Mouse (Mus musculus): ENCODE measurements at regions not wholly inside any gene's neighbourhood (a gene's known extent, or its start where the extent isn't known, plus 50 kb on each side); places are given as distances from the start of the nearest gene placed in this dataset.
"Not testable (repeated sequence)": the region's sequence is repeated elsewhere in the genome, so short reads cannot be mapped to it uniquely, and the experiment has no call there.

DNA sequence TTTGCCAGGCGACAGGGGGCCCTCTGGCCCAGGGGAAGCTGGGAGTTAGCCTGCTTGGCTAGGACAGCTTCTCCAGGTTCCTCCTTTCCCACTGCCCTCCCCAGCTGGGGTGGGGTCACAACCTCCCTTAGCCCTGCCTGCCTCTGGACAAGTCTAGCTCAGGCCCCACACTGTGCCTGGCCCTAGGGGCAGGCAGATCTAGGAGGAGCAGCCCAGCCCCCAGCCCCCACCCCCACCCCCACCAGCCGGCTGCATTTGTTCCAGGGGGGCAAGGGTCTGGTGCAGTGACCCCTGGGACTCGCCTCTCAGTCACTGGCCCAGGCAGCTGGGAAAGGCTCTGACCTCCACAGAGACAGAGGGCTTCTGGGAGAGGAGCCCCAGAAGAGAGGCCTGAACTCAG, 381.9 kb downstream of the Sox9 start:
- no peak overlapping the region for H3K4me3 ChIP-seq
- no peak overlapping the region for H3K27ac ChIP-seq (replicated peaks)
- no peaks in the 10 kb centered on the region for H3K36me3 ChIP-seq
- H3K4me2 ChIP-seq = 0 out of 2 replicates have a peak overlapping the region, but pooled peaks have one; percentile 5
- no peaks in the 10 kb centered on the region; the same call in 1 of the 2 replicates for H3K27me3 ChIP-seq
- H3K9me3 ChIP-seq = no peaks in the 10 kb centered on the region
- WGBS = 20% methylated on average over 3 of the region's 3 CpGs
- H3K9ac ChIP-seq = no peak overlapping the region
- no peak for ATAC-seq (ENCODE audit: low read depth)
- H3K4me1 ChIP-seq (replicated peaks) = peaks cover 67% of the 10 kb centered on the region

DNA sequence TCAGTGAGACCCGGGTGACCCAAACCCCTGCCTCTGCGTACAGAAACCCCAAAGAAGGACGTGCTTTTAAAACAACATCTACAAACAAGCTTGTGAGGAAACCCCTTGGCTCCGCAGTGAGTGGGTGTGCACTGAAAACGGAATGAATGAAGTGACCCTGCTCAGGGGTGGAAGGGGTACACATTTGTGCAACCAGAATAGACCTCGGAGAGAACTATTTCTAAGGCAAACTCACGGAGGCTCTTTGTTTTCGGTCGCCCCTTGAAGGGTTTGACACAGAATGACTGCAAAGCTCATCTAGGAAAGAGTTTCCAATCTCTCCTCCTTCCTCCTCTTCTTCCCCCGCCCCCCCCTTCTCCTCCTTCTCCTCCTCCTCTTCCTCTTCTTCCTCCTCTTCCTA, 382.5 kb downstream of the Sox9 start:
- 17% methylated on average over 10 of the region's 10 CpGs for WGBS

DNA sequence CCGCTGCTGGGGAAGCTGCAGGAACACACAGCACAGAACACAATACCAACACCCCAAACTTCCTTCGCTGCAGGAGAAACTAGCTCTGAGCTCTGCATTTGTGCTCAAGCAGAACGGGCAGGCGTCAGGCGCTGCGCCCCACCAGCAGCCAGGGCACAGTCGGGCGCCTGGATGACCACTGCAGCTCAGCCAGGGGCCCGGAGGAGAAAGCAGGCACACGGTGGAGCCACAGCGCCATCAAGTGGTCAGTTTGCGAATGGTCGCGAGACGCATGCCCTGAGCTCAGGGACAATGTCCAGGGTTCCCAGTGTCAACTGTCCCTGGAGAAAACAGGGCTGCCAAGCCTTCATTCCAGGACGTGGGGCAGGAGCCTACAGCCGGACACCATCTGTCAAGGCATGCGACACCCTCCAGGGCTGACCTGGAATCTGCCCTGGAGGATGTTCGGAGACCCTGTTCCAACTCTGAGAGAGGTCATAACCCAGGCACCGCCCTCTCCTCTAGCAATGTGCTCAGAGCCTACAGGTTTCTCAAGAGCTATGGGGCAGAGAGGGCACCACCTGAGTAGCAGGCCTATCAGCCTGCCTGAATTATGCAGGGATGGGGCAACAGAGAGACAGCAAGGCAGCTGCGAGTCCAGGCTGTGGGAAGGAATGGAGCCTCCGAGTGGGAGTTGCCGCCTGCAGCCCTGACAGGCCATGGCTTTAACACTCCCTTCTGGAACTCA, 383.2 kb downstream of the Sox9 start:
- Histone ChIP-seq H3K4me1 (replicated peaks) (peaks cover 68% of the 10 kb centered on the region), H3K36me3 (no peaks in the 10 kb centered on the region)
- WGBS = 3% methylated on average over 23 of the region's 23 CpGs

More for the DNA sequence above, 382.5 kb downstream of the Sox9 start:
- ATAC-seq (ENCODE audit: low read depth) = no peak
- Histone ChIP-seq H3K9ac (peak overlapping the region; percentile 49; the same call in 1 of the 2 replicates), H3K9me3 (no peaks in the 10 kb centered on the region), H3K4me3 (peak overlapping the region; percentile 30), H3K4me2 (peak overlapping the region; percentile 54), H3K27ac (replicated peaks) (0 out of 2 replicates have a peak overlapping the region, but pooled peaks have one; percentile 1), H3K4me1 (replicated peaks) (peaks cover 67% of the 10 kb centered on the region), H3K27me3 (no peaks in the 10 kb centered on the region; the same call in 1 of the 2 replicates), H3K36me3 (no peaks in the 10 kb centered on the region)

DNA sequence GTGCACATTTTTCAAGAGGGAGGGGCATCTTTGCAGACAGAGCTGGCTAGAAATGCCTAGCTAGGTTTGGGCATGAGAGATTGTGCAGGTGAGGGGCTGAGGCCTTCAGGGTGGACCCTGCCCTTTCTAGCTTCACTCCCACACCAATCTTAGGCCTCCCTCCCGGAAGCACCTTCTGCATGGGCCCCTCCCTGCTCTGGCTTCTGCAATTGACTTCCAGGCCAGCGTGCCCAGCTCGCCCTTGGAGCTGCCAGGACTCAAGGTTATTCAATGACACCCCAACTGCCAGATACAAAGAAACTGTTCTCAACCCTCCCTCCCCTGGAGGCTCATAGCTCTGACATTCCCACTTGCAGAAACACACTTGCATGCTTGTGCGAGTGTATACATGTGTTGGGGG, 384.5 kb downstream of the Sox9 start:
- Histone ChIP-seq H3K9me3 (no peaks in the 10 kb centered on the region), H3K9ac (peak overlapping the region; percentile 19; the same call in 1 of the 2 replicates), H3K27ac (replicated peaks) (no peak overlapping the region; the same call in 1 of the 2 replicates), H3K27me3 (no peaks in the 10 kb centered on the region; the same call in 1 of the 2 replicates), H3K36me3 (no peaks in the 10 kb centered on the region), H3K4me1 (replicated peaks) (peaks cover 74% of the 10 kb centered on the region), H3K4me3 (no peak overlapping the region), H3K4me2 (no peak overlapping the region)
- ATAC-seq (ENCODE audit: low read depth) = no peak
- 63% methylated on average over 4 of the region's 4 CpGs for WGBS

More for the DNA sequence above, 383.2 kb downstream of the Sox9 start:
- peak overlapping the region; percentile 54 for H3K4me2 ChIP-seq
- H3K27me3 ChIP-seq = no peaks in the 10 kb centered on the region; the same call in 1 of the 2 replicates
- no peaks in the 10 kb centered on the region for H3K9me3 ChIP-seq
- H3K27ac ChIP-seq (replicated peaks) = peak overlapping the region; percentile 49; the same call in 1 of the 2 replicates
- ATAC-seq (ENCODE audit: low read depth) = peak; percentile 64
- H3K4me3 ChIP-seq = peak overlapping the region; percentile 30
- peak overlapping the region; percentile 49 for H3K9ac ChIP-seq

DNA sequence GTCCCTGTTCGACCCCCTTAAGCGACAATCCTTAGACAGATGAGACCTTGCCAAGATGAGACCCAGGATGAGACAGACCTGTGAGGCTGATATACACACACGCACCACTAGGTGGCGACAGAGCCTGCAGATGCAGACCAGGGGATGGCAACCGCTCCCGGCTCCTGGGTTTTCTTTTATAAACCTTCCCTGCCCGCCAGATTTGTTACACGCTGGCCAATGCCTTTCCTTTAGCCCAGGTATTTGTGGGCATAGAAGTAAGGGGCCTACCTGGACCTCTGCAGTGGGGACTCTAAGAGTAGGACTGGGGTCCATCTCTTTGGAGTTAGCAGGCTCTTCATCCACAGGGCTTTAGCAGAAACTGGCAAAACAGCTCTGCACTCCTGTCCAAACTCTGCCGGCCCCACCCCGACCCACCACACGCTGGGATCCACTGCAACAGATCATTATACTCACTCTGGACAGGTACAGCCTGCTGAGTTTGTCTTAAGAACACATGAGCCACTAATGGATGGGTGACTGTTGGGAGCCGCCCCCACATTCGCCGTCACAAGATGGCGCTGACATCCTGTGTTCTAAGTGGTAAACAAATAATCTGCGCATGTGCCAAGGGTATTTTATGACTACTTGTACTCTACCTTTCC, 390.6 kb downstream of the Sox9 start:
- peak overlapping the region; percentile 54 for H3K4me2 ChIP-seq
- no peaks in the 10 kb centered on the region for H3K27me3 ChIP-seq
- peak; percentile 71 for ATAC-seq (ENCODE audit: low read depth)
- peak overlapping the region; percentile 42 for H3K4me3 ChIP-seq
- WGBS = 22% methylated on average over 16 of the region's 16 CpGs
- H3K4me1 ChIP-seq (replicated peaks) = peaks cover 50% of the 10 kb centered on the region
- H3K9ac ChIP-seq = peak overlapping the region; percentile 60
- H3K27ac ChIP-seq (replicated peaks) = peak overlapping the region; percentile 88
- no peaks in the 10 kb centered on the region for H3K9me3 ChIP-seq
- H3K36me3 ChIP-seq = no peaks in the 10 kb centered on the region

DNA sequence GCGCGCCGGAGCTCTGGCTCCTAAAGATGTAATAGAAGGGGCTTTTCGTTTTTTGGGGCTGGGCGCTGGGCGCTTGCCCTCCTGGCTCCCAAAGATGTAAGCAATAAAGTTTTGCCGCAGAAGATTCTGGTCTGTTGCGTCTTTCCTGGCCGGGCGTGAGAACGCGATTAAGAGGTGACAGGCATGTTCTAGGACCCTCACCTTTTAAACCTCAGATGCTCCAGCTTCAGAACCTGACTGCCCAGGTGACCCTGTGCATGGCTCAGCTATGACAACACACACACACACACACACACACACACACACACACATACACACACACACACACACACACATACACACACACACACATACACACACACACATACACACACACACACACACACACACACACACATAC, 391.3 kb downstream of the Sox9 start:
- not testable (repeated sequence) for H3K27me3 ChIP-seq; H3K9me3 ChIP-seq; ATAC-seq (ENCODE audit: low read depth); H3K36me3 ChIP-seq; H3K9ac ChIP-seq
- H3K4me3 ChIP-seq = peak overlapping the region; percentile 24
- 34% methylated on average over 12 of the region's 12 CpGs for WGBS
- peak overlapping the region; percentile 52; the same call in 1 of the 2 replicates for H3K27ac ChIP-seq (replicated peaks)
- peaks cover 53% of the 10 kb centered on the region for H3K4me1 ChIP-seq (replicated peaks)
- H3K4me2 ChIP-seq = peak overlapping the region; percentile 48

DNA sequence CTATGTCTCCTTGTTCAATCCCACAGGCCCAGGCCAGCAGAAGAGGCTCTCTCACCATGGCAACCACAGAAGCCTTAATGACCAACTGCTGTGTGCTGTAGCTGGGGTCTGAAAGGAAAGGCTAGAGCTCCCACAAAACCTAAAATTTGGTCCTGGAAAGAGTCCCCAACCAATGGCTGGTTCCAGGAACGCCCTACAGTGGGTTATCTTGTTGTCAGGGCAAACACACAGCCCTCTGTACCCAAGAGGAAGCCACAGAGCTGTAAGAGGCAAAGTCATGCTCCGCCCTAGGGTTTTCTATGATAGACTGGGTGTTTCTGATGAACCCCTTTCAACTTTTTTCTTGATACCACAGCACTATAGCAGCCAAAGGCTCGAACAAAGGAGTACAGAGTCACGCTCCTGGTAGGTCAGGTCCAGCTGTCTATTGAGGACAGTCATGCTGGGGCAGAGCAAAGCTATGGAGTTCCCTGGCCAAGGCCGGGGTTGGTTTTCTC, 392.0 kb downstream of the Sox9 start:
- H3K27me3 ChIP-seq = no peaks in the 10 kb centered on the region
- no peaks in the 10 kb centered on the region for H3K9me3 ChIP-seq
- H3K27ac ChIP-seq (replicated peaks) = peak overlapping the region; percentile 70
- H3K4me3 ChIP-seq = no peak overlapping the region
- no peak overlapping the region for H3K9ac ChIP-seq
- WGBS = 63% methylated on average over 5 of the region's 5 CpGs
- H3K4me1 ChIP-seq (replicated peaks) = peaks cover 60% of the 10 kb centered on the region
- no peak for ATAC-seq (ENCODE audit: low read depth)
- no peaks in the 10 kb centered on the region for H3K36me3 ChIP-seq
- no peak overlapping the region for H3K4me2 ChIP-seq

DNA sequence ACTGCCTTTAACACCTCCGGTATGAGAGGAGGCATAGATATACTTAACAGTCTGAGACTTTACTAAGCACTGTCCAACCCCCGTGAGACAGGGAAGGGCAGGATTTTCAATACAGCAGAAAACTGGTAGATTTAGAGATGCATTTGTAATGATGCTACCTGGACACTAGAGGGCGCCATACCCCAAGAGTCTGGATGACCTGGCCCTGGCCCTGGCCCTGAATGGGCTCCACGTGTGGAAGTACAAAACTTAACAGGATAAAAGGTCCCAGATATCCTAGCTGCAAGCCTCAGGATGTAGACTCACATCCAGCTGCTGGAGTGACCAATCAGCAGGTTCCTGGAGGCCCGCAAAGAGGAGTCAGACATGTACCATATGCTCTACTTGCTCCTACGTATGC, 393.3 kb downstream of the Sox9 start:
- Histone ChIP-seq H3K9ac (no peak overlapping the region), H3K9me3 (no peaks in the 10 kb centered on the region), H3K27ac (replicated peaks) (no peak overlapping the region), H3K4me1 (replicated peaks) (peaks cover 65% of the 10 kb centered on the region), H3K4me3 (no peak overlapping the region), H3K4me2 (no peak overlapping the region), H3K27me3 (no peaks in the 10 kb centered on the region), H3K36me3 (no peaks in the 10 kb centered on the region)
- ATAC-seq (ENCODE audit: low read depth) = no peak
- 34% methylated on average over 6 of the region's 6 CpGs for WGBS

DNA sequence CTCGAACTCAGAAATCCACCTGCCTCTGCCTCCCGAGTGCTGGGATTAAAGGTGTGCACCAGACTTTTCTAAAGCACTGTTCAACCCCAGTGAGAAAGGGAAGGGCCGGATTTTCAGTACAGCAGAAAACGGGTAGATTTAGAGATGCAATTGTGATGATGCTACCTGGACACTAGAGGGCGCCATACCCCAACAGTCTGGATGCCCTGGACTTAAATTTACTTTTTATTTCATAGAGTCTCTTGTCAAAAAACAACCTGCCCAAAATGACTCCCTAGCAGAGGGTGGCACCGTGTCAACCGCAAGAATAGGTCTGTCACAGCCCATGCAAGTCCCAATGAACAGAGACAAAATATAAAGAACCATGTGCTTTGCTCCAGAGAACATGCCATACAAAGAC, 394.2 kb downstream of the Sox9 start:
- 28% methylated on average over 7 of the region's 7 CpGs for WGBS
- Histone ChIP-seq H3K36me3 (no peaks in the 10 kb centered on the region), H3K4me1 (replicated peaks) (peaks cover 67% of the 10 kb centered on the region), H3K9ac (no peak overlapping the region), H3K27me3 (no peaks in the 10 kb centered on the region), H3K27ac (replicated peaks) (no peak overlapping the region), H3K4me3 (no peak overlapping the region), H3K9me3 (no peaks in the 10 kb centered on the region), H3K4me2 (no peak overlapping the region)
- no peak for ATAC-seq (ENCODE audit: low read depth)

DNA sequence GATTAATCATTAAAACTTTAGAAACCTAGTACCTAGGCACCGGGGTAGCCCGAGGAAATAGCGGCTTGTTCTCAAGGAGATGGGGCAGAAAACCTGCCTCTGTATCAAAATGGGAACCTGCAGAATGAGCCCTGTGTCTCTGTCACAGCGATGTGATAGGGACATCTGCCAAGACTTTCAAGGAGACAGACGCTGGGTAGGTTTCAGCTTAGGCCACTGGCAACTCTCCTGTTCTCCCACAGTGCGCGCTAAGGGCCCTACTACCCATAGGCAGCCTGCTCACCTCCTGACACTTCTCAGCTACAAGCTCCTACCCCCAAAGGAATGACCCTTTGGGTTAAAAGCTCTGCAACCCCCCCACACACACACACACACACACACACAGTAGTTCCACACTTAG, 396.4 kb downstream of the Sox9 start:
- no peak overlapping the region for H3K9ac ChIP-seq
- 75% methylated on average over 7 of the region's 7 CpGs for WGBS
- no peak for ATAC-seq (ENCODE audit: low read depth)
- no peaks in the 10 kb centered on the region for H3K9me3 ChIP-seq
- no peak overlapping the region for H3K27ac ChIP-seq (replicated peaks)
- H3K27me3 ChIP-seq = no peaks in the 10 kb centered on the region
- H3K36me3 ChIP-seq = no peaks in the 10 kb centered on the region
- peaks cover 87% of the 10 kb centered on the region for H3K4me1 ChIP-seq (replicated peaks)
- no peak overlapping the region for H3K4me3 ChIP-seq
- no peak overlapping the region for H3K4me2 ChIP-seq

DNA sequence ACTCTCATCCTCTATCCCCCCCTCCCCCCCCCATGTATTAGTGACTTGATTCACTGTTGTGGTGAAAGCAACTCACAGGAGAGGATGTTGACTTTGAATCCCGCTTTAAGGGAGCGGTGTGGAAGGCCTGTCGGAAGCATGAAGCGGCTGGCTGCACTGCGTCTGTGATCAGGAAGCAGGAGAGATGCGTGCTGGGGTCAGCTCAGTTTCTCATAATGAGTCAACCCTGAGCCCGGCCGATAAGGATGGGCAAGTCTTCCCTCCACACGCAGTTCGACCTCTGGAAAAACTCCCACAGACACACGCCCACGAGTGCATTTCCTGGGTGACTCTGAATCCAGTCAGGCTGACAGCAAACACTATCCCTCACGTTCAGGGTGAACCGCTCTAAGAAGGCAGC, 398.0 kb downstream of the Sox9 start:
- H3K4me3 ChIP-seq = no peak overlapping the region
- peaks cover 90% of the 10 kb centered on the region for H3K4me1 ChIP-seq (replicated peaks)
- H3K4me2 ChIP-seq = no peak overlapping the region
- H3K9me3 ChIP-seq = no peaks in the 10 kb centered on the region
- no peak overlapping the region for H3K27ac ChIP-seq (replicated peaks)
- WGBS = 73% methylated on average over 14 of the region's 14 CpGs
- no peaks in the 10 kb centered on the region for H3K27me3 ChIP-seq
- H3K9ac ChIP-seq = no peak overlapping the region
- no peak for ATAC-seq (ENCODE audit: low read depth)
- H3K36me3 ChIP-seq = no peaks in the 10 kb centered on the region

All from neural tube, embryonic 13.5 days (tissue).